In the genomic region with DNA sequence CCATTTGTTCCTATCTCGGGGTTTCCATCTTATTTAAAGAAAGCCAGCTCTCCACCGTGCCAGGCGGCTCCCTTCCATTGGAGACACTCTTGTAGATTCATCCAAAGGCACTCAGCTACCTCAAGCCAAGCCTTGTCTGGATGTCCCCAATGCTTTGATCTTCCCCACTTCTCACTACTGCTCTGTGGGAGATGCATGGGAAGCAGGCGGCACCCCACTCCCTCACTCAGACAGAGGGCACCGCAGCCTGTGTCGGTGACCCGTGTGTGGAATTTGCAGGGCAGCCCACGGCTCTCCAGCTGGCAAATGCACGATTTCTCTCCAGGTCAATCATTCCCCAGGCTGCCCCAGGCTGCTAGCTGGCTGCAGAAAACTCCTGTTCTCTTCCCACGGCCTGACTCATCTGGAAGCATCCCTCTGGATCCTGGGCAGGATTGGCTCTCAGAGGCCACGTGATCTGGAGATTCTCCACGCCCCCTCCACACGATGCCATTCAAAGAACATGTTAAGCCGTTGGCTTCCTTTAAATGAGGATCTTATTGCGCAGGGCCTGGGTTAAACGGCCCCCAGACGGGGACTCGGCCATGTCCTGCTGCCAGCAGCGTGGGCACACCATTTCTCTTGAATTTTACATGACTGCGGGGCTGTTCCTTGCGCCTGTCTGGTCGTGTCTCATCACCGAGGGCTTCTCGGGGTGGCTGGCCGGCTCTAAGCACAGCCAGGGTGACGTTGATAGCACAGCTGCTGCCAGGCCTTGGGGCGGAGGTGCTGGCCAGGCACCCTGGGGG, we compare ENCODE assay signal across 9 mouse cellular contexts. TPM values are rescaled to one million over a fixed set of nuclear protein-coding genes. Genes with fewer than 3 reads are reported as not detected.
DNase-seq lines count a peak whose midpoint lies in the region; ATAC-seq and TF ChIP-seq lines count a peak whose summit lies in the region.
"Had no signal": no experiment of that assay in that cellular context is flagged by ENCODE, and none has a peak within 500 bp of the region (broad histone marks: within the 10 kb centered on the region; RNA-seq: fewer than 3 reads in every experiment).

No protein-coding gene starts in this region.

- no peak overlapping the region for H3ac ChIP-seq in myocyte (ENCODE audit: control insufficient read depth, insufficient read length)

- TF ChIP-seq EP300 in heart, postnatal 0 days (IDR thresholded peaks at IDR 0.05; ENCODE audit: low read depth) = no peak

- 18% methylated on average over 27 of the region's 27 CpGs for WGBS in kidney, embryonic 16.5 days
- WGBS in heart, postnatal 0 days = 17% methylated on average over 27 of the region's 27 CpGs

- peaks cover 10% of the 10 kb centered on the region; the same call in 1 of the 2 replicates for H3K4me1 ChIP-seq in kidney, embryonic 16.5 days (ENCODE audit: insufficient read depth, low read length)
- H3K4me1 ChIP-seq in heart, postnatal 0 days (ENCODE audit: control insufficient read depth, insufficient read depth) = no peaks in the 10 kb centered on the region
- H3K4me1 ChIP-seq: megakaryocyte, embryonic 14.5 days had no signal

- H3K79me2 ChIP-seq in myocyte (ENCODE audit: control insufficient read depth, insufficient read depth) = no peaks in the 10 kb centered on the region

- H3K27me3 ChIP-seq in kidney, embryonic 16.5 days (ENCODE audit: insufficient read depth, low read length) = peaks cover 3% of the 10 kb centered on the region; the same call in 1 of the 2 replicates
- 0 out of 2 replicates have a peak, but pooled peaks cover 19% of the 10 kb centered on the region for H3K27me3 ChIP-seq in heart, postnatal 0 days (ENCODE audit: control insufficient read depth, insufficient read depth, low read length)
- H3K27me3 ChIP-seq in myocyte (ENCODE audit: control insufficient read depth, insufficient read depth, insufficient read length) = peaks cover 43% of the 10 kb centered on the region

- TF ChIP-seq CTCF in heart, postnatal 0 days (IDR thresholded peaks at IDR 0.05; ENCODE audit: low read depth) = no peak

- 0 out of 2 replicates have a peak overlapping the region, but pooled peaks have one; percentile 19 for H3K9ac ChIP-seq in kidney, embryonic 16.5 days (replicated peaks; ENCODE audit: low read length)
- no peak overlapping the region for H3K9ac ChIP-seq in heart, postnatal 0 days (replicated peaks; ENCODE audit: low read depth, low read length)

- H3K4me2 ChIP-seq in kidney, embryonic 16.5 days (replicated peaks; ENCODE audit: low read depth, low read length) = peak overlapping the region; percentile 52
- no peak overlapping the region for H3K4me2 ChIP-seq in heart, postnatal 0 days (ENCODE audit: low read depth, low read length)
- H3K4me2 ChIP-seq in myocyte (ENCODE audit: low read depth) = no peak overlapping the region

- no peaks in the 10 kb centered on the region for H3K36me3 ChIP-seq in kidney, embryonic 16.5 days (ENCODE audit: insufficient read depth, low read length)
- no peaks in the 10 kb centered on the region for H3K36me3 ChIP-seq in heart, postnatal 0 days (replicated peaks; ENCODE audit: control insufficient read depth, insufficient read depth, low read length)
- H3K36me3 ChIP-seq in myocyte (ENCODE audit: control insufficient read depth, insufficient read depth) = no peaks in the 10 kb centered on the region

- peak overlapping the region; percentile 26 for H3K4me3 ChIP-seq in kidney, embryonic 16.5 days (ENCODE audit: low read length)
- no peak overlapping the region for H3K4me3 ChIP-seq in heart, postnatal 0 days (ENCODE audit: low read depth, low read length)
- H3K4me3 ChIP-seq in myocyte = no peak overlapping the region

- no peak for TF ChIP-seq POLR2A in myocyte (IDR thresholded peaks at IDR 0.05; ENCODE audit: insufficient read length, low read depth)

- no peaks in the 10 kb centered on the region for H3K9me3 ChIP-seq in kidney, embryonic 16.5 days (ENCODE audit: low read length)
- no peaks in the 10 kb centered on the region for H3K9me3 ChIP-seq in heart, postnatal 0 days (replicated peaks; ENCODE audit: control insufficient read depth, low read length)

- H3K27ac ChIP-seq in kidney, embryonic 16.5 days (ENCODE audit: low read length) = no peak overlapping the region
- H3K27ac ChIP-seq in heart, postnatal 0 days (ENCODE audit: low read depth) = no peak overlapping the region

- ATAC-seq in kidney, embryonic 16.5 days (ENCODE audit: low FRiP score, low TSS enrichment) = peak; percentile 81; the same call in 1 of the 2 replicates
- no peak; the same call in 1 of the 2 replicates for ATAC-seq in heart, postnatal 0 days (ENCODE audit: insufficient read depth, low read depth)

- DNase-seq in kidney, adult 18-20 months = no peak
- peak; percentile 71 for DNase-seq in embryo, embryonic 9.5 days (ENCODE audit: extremely low spot score)
- DNase-seq in heart, postnatal 0 days (ENCODE audit: low spot score) = peak; percentile 12
- peak; percentile 60 to 63 for DNase-seq in layer of hippocampus, postnatal 36 days
- DNase-seq in thymus, postnatal 4 days = no peak
- DNase-seq in natural killer cell, adult 2 months (ENCODE audit: low spot score in 2 of 2) = no peak

TF ChIP-seq in myocyte, 11 proteins besides CTCF, POLR2A, EP300 and RAD21:
- TF ChIP-seq USF1 (IDR thresholded peaks at IDR 0.05; ENCODE audit: low read depth) (peak; percentile 63), TCF3 (IDR thresholded peaks at IDR 0.05; ENCODE audit: insufficient read length, low read depth) (no peak)

RNA-seq across cellular contexts. Expression of a gene that starts 58.9 kb away (rescaled TPM):
- polyA plus RNA-seq in kidney, embryonic 16.5 days (2015; fragmentation: Nextera tagmentation; extraction: Ambion mirVana) = 0.19 TPM in 1 of 2 replicates, not detected in the other
- not detected in 2 replicates for total RNA-seq in heart, postnatal 0 days (2014; rRNA removed; ENCODE audit: low replicate concordance)
- not detected in 2 replicates for polyA plus RNA-seq in heart, postnatal 0 days (2015; fragmentation: Nextera tagmentation; extraction: Ambion mirVana)
- not detected for total RNA-seq in layer of hippocampus, postnatal 36 days (2021)
- not detected for polyA plus RNA-seq in myocyte (2012; fragmentation: generic; extraction: Trizol)

Comparison
In these comparisons a context has a peak if more than half of its experiments do, and no peak if none do; other contexts are left out.
1. DNase-seq: peak in embryo, embryonic 9.5 days (single experiment), heart, postnatal 0 days (single experiment) and layer of hippocampus, postnatal 36 days (2 of 2); none in kidney, adult 18-20 months (single experiment), thymus, postnatal 4 days (single experiment) and natural killer cell, adult 2 months (0 of 2).